Comparison of ENCODE assay signal across 9 mouse cellular contexts in the genomic region with DNA sequence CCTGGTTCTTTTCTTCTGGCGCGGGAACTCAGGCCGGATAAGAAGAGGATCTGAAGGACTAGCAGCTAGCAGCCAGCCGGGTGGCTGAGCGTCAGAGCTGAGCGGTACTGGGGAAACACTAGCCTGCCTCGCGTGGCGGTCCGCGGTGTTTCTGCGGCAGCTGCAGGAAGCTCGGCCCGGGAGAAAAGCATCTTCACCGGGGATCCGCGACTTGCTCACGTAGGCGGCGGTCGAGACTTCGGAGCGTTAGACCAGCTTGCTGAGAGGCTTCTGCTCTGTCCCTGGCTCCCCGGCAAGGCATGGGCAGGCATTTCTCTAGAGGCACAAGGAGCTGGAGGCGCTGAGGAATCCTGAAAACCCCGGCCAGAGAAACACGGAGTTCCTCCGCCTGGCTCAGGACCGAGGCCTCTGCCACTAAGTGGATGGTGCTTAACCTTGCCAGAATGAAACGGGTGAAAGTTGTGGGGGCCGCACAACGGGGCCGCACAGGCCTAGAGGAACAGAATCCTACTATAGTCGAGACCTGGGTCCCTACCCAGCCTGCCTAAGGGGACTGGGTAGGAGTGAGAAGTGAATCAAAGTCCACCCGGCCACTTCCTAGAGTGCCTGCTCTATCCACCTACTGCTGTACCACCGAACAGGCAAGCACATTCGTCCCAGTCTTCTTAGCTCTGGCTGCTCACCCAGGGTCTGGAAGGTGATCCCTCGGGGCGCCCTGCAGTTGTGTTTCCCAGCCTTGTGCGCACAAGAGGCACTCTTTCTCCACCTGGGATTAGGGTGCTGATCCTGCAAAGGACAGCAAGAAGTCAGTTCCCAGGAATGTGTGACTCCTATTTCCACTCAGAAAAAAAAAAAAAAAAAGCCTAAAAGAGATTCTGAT. TPM values are rescaled to one million over a fixed set of nuclear protein-coding genes. Genes with fewer than 3 reads are reported as not detected.
DNase-seq lines count a peak whose midpoint lies in the region; ATAC-seq and TF ChIP-seq lines count a peak whose summit lies in the region.
"Had no signal": no experiment of that assay in that cellular context is flagged by ENCODE, and none has a peak within 500 bp of the region (broad histone marks: within the 10 kb centered on the region; RNA-seq: fewer than 3 reads in every experiment).

No protein-coding gene starts in this region.

- intact Hi-C loops in left cerebral cortex, adult 2 months (cut with DNase I) = no loop called here

- no peak overlapping the region for H3K27ac ChIP-seq in left cerebral cortex, adult 2 months
- H3K27ac ChIP-seq in embryonic facial prominence, embryonic 13.5 days = no peak overlapping the region
- H3K27ac ChIP-seq in hindbrain, embryonic 13.5 days = no peak overlapping the region
- H3K27ac ChIP-seq in midbrain, postnatal 0 days (ENCODE audit: low read depth, low read length) = no peak overlapping the region

- peak overlapping the region; percentile 11; the same call in 1 of the 2 replicates for H3K9ac ChIP-seq in embryonic facial prominence, embryonic 13.5 days
- H3K9ac ChIP-seq in hindbrain, embryonic 13.5 days = no peak overlapping the region; the same call in 1 of the 2 replicates
- H3K9ac ChIP-seq in midbrain, postnatal 0 days (replicated peaks; ENCODE audit: low read length, poor library complexity, severe bottlenecking) = 0 out of 2 replicates have a peak overlapping the region, but pooled peaks have one; percentile 24

- DNase-seq in left cerebral cortex, adult 2 months (ENCODE audit: extremely low spot score in 1 of 2, low spot score in 2 of 2) = peak in 1 of 2 experiments; percentile 26
- no peak for DNase-seq in left cerebral cortex, adult 11 months (ENCODE audit: low spot score)
- peak; percentile 48 for DNase-seq in midbrain, postnatal 0 days (ENCODE audit: low spot score)
- DNase-seq in urinary bladder, postnatal 10 days (ENCODE audit: low spot score) = no peak
- DNase-seq in lung, postnatal 14 days = no peak

- H3K4me3 ChIP-seq in left cerebral cortex, adult 2 months = no peak overlapping the region
- H3K4me3 ChIP-seq in embryonic facial prominence, embryonic 13.5 days = peak overlapping the region; percentile 29
- peak overlapping the region; percentile 21 for H3K4me3 ChIP-seq in hindbrain, embryonic 13.5 days
- peak overlapping the region; percentile 22; the same call in 1 of the 2 replicates for H3K4me3 ChIP-seq in midbrain, postnatal 0 days (ENCODE audit: low read depth, low read length)

- no peaks in the 10 kb centered on the region for H3K9me3 ChIP-seq in embryonic facial prominence, embryonic 13.5 days
- H3K9me3 ChIP-seq in hindbrain, embryonic 13.5 days = no peaks in the 10 kb centered on the region
- no peaks in the 10 kb centered on the region for H3K9me3 ChIP-seq in midbrain, postnatal 0 days (ENCODE audit: low read length)

- no peak for ATAC-seq in embryonic facial prominence, embryonic 13.5 days (ENCODE audit: insufficient number of reproducible peaks, insufficient read depth, low FRiP score, low TSS enrichment, low read depth)
- ATAC-seq in hindbrain, embryonic 13.5 days (ENCODE audit: low FRiP score) = no peak
- ATAC-seq in midbrain, postnatal 0 days (ENCODE audit: low FRiP score) = peak; percentile 57; the same call in 1 of the 2 replicates

- peaks cover 40% of the 10 kb centered on the region for H3K4me1 ChIP-seq in embryonic facial prominence, embryonic 13.5 days
- peaks cover 35% of the 10 kb centered on the region for H3K4me1 ChIP-seq in hindbrain, embryonic 13.5 days (replicated peaks)
- H3K4me1 ChIP-seq in midbrain, postnatal 0 days (ENCODE audit: insufficient read depth, low read length) = peaks cover 7% of the 10 kb centered on the region; the same call in 1 of the 2 replicates

- peaks cover 90% of the 10 kb centered on the region for H3K27me3 ChIP-seq in embryonic facial prominence, embryonic 13.5 days
- peaks cover 90% of the 10 kb centered on the region for H3K27me3 ChIP-seq in hindbrain, embryonic 13.5 days
- peaks cover 50% of the 10 kb centered on the region for H3K27me3 ChIP-seq in midbrain, postnatal 0 days (ENCODE audit: insufficient read depth, low read length)

- 2% methylated on average over 40 of the region's 40 CpGs for WGBS in embryonic facial prominence, embryonic 13.5 days
- WGBS in hindbrain, embryonic 13.5 days = under 1% methylated on average over 40 of the region's 40 CpGs
- 2% methylated on average over 40 of the region's 40 CpGs for WGBS in midbrain, postnatal 0 days

- peak; percentile 15; the same call in 1 of the 2 replicates for TF ChIP-seq CTCF in left cerebral cortex, adult 2 months (IDR thresholded peaks at IDR 0.05)
- peak; percentile 53 for TF ChIP-seq CTCF in midbrain, postnatal 0 days (IDR thresholded peaks at IDR 0.05)

- H3K36me3 ChIP-seq in embryonic facial prominence, embryonic 13.5 days = no peaks in the 10 kb centered on the region
- no peaks in the 10 kb centered on the region for H3K36me3 ChIP-seq in hindbrain, embryonic 13.5 days
- H3K36me3 ChIP-seq in midbrain, postnatal 0 days (ENCODE audit: insufficient read depth, low read length) = no peaks in the 10 kb centered on the region

- H3K4me2 ChIP-seq in embryonic facial prominence, embryonic 13.5 days = peak overlapping the region; percentile 50
- peak overlapping the region; percentile 34 for H3K4me2 ChIP-seq in hindbrain, embryonic 13.5 days
- H3K4me2 ChIP-seq in midbrain, postnatal 0 days (ENCODE audit: low read depth, low read length, poor library complexity, severe bottlenecking) = peak overlapping the region; percentile 41

RNA-seq across cellular contexts. Expression of a gene that starts 2.7 kb away (rescaled TPM):
- total RNA-seq in left cerebral cortex, adult 2 months (2021) = under 1 TPM; 0.91 to 0.95 TPM
- polyA plus RNA-seq in embryonic facial prominence, embryonic 13.5 days (2015; fragmentation: Nextera tagmentation; extraction: Ambion mirVana) = 1.2 and 1.7 TPM in 2 replicates
- 0.61 TPM in 2 replicates for polyA plus RNA-seq in hindbrain, embryonic 13.5 days (2015; fragmentation: Nextera tagmentation; extraction: Ambion mirVana)
- total RNA-seq in midbrain, postnatal 0 days (2014; rRNA removed) = 0.22 and 0.66 TPM in 2 replicates
- 0.70 and 0.79 TPM in 2 replicates for polyA plus RNA-seq in midbrain, postnatal 0 days (2015; fragmentation: Nextera tagmentation; extraction: Ambion mirVana)
- polyA plus RNA-seq: spleen, adult 2 months had no signal

RNA-seq across cellular contexts. Expression of a gene that starts 33.8 kb away (rescaled TPM):
- total RNA-seq in left cerebral cortex, adult 2 months (2021) = 10 to 100 TPM; 34.1 to 35.8 TPM
- polyA plus RNA-seq in embryonic facial prominence, embryonic 13.5 days (2015; fragmentation: Nextera tagmentation; extraction: Ambion mirVana) = 48.8 and 59.1 TPM in 2 replicates
- polyA plus RNA-seq in hindbrain, embryonic 13.5 days (2015; fragmentation: Nextera tagmentation; extraction: Ambion mirVana) = 111 and 117 TPM in 2 replicates
- total RNA-seq in midbrain, postnatal 0 days (2014; rRNA removed) = 49.6 and 55.7 TPM in 2 replicates
- polyA plus RNA-seq in midbrain, postnatal 0 days (2015; fragmentation: Nextera tagmentation; extraction: Ambion mirVana) = 97.9 and 109 TPM in 2 replicates

RNA-seq across cellular contexts. Expression of a gene that starts 49.5 kb away (rescaled TPM):
- total RNA-seq in left cerebral cortex, adult 2 months (2021) = not detected
- polyA plus RNA-seq in embryonic facial prominence, embryonic 13.5 days (2015; fragmentation: Nextera tagmentation; extraction: Ambion mirVana) = not detected in 2 replicates
- not detected in 2 replicates for polyA plus RNA-seq in hindbrain, embryonic 13.5 days (2015; fragmentation: Nextera tagmentation; extraction: Ambion mirVana)
- not detected in 2 replicates for total RNA-seq in midbrain, postnatal 0 days (2014; rRNA removed)
- polyA plus RNA-seq in midbrain, postnatal 0 days (2015; fragmentation: Nextera tagmentation; extraction: Ambion mirVana) = not detected in 2 replicates
- total RNA-seq: left cerebral cortex, postnatal 10 days had no signal
- polyA plus RNA-seq: spleen, adult 2 months had no signal
